Mouse (Mus musculus) small intestine, adult 2 months (tissue): ENCODE data around the gene Trappc4. TPM values are rescaled to one million over a fixed set of nuclear protein-coding genes. Genes with fewer than 3 reads are reported as not detected.
"Not testable (repeated sequence)": the region's sequence is repeated elsewhere in the genome, so short reads cannot be mapped to it uniquely, and the experiment has no call there.

ENCODE experiments used
- H3K27ac ChIP-seq: fragments of 200-500 bp; 2 replicates; pipeline ENCODE4 v1.5.1; 2012; ENCODE audit warnings: low read depth, low read length, control low read depth, inconsistent platforms; ENCODE audit not compliant: insufficient read depth
- H3K27me3 ChIP-seq: fragments of 200-500 bp; 2 replicates; pipeline ENCODE4 v1.6.1; 2012; ENCODE audit warnings: mild to moderate bottlenecking, moderate library complexity, low read length, inconsistent platforms; ENCODE audit not compliant: control insufficient read depth, insufficient read depth
- H3K36me3 ChIP-seq: fragments of 200-500 bp; 2 replicates; pipeline ENCODE4 v1.6.1; 2012; ENCODE audit warnings: mild to moderate bottlenecking, low read length, control low read depth, inconsistent platforms; ENCODE audit not compliant: control insufficient read depth, insufficient read depth
- H3K4me1 ChIP-seq: fragments of 200-500 bp; 2 replicates; pipeline ENCODE4 v1.6.1; 2012; ENCODE audit warnings: low read length, inconsistent platforms, mixed read lengths; ENCODE audit not compliant: control insufficient read depth, insufficient read depth, insufficient read length
- H3K4me3 ChIP-seq: fragments of 200-500 bp; 2 replicates; pipeline ENCODE4 v1.5.1; 2012; ENCODE audit warnings: low read depth, mild to moderate bottlenecking, control low read depth, inconsistent platforms, low read length, moderate library complexity
- CTCF ChIP-seq: fragments of 200-500 bp; IDR thresholded peaks from 2 replicates; pipeline ENCODE4 v1.5.1; 2012; ENCODE audit warnings: low read depth, mild to moderate bottlenecking, control low read depth, inconsistent platforms, low read length, moderate library complexity, mixed read lengths; ENCODE audit not compliant: insufficient replicate concordance, insufficient read length; ENCODE audit errors: extremely low read depth
- POLR2A ChIP-seq: fragments of 200-500 bp; IDR thresholded peaks from 2 replicates; pipeline ENCODE4 v1.6.1; 2012; ENCODE audit warnings: low read depth, mild to moderate bottlenecking, control low read depth, inconsistent platforms, low read length, moderate library complexity
- WGBS: fragments of 180-500 bp; shearing (Covaris S2); methylation state at CpG from one replicate; pipeline ENCODE4 v1.1.7; 2018; 5-methylcytosine and 5-hydroxymethylcytosine counted together
- polyA plus RNA-seq: library from polyadenylated mRNA; depleted of rRNA; stranded (reverse); fragments of >200 nt; gene quantifications from 2 replicates; pipeline ENCODE4 v1.2.3, GENCODE M21; 2012

Gene Trappc4
- polyA plus RNA-seq, 1 experiment, result 36.5 TPM

- TF ChIP-seq CTCF (no peak), POLR2A (no peak)
- no peaks in the 10 kb centered on the region for H3K36me3 ChIP-seq
- H3K4me3 ChIP-seq, result no peak overlapping the region
- WGBS, result 40% methylated on average over 5 of the region's 5 CpGs
- no peaks in the 10 kb centered on the region for H3K4me1 ChIP-seq
- H3K27ac ChIP-seq, result no peak overlapping the region
- no peaks in the 10 kb centered on the region for H3K27me3 ChIP-seq
These were observed 25.3 kb upstream of the Trappc4 start for GRCm38 (mm10) chr9:44432577-44433185.

DNA sequence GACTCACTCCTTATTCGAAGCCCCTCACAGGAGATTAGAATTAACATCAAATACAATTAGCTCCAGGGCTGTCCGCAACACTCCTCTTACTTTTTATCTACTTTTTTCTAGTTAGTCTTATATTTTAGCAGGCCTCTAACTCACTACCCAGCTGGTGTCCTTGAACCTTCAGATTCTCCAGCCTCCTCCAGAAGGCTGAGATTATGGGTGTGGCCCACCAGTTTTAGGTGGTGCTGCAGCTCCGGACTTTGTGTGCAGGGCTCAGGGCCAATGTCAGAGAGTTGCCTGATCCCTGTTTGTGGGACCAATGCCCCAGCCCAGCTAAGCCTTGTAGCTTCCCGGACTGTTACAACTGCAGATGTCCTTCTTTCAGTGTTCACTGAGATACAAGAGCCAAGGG lies 16.2 kb upstream of the Trappc4 start:
- Histone ChIP-seq H3K27me3 (no peaks in the 10 kb centered on the region), H3K27ac (no peak overlapping the region), H3K36me3 (no peaks in the 10 kb centered on the region), H3K4me3 (no peak overlapping the region), H3K4me1 (no peaks in the 10 kb centered on the region)
- TF ChIP-seq CTCF (no peak), POLR2A (no peak)
- WGBS, result 54% methylated on average over 4 of the region's 4 CpGs

DNA sequence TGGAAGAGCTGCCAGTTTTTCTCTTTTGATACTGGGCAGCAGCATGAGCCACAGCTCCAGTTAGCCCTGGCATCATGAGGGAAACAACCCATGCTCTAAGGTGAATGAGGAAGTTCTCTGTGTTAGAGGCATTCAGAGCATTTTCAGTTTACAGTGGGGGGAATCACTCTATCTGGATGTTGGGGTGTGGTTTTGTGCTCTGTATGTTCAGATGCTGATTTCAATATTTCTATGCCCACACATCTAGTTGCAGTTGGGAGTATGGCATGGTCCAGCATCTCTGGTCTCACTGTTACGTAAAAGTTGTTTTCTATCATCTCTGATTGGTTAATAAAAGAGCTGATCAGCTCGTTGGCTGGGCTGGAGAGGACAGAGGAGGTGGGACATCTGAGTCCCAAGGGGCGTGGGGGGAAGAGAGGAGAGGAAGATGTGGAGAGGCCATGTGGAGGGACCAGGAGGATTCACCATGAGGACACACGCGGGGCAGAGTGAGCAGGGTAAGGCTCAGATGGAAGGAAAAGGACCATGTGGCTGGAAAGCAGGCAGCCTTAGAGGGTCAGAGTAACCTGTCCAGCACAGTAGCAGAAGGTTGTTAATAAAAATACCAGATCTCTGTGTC lies 13.0 kb upstream of the Trappc4 start:
- H3K27ac ChIP-seq, result no peak overlapping the region
- WGBS, result 66% methylated on average over 5 of the region's 5 CpGs
- 0 out of 2 replicates have a peak, but pooled peaks cover 2% of the 10 kb centered on the region for H3K36me3 ChIP-seq
- H3K27me3 ChIP-seq, result no peaks in the 10 kb centered on the region
- peaks cover 2% of the 10 kb centered on the region; the same call in 1 of the 2 replicates for H3K4me1 ChIP-seq
- H3K4me3 ChIP-seq, result no peak overlapping the region
- TF ChIP-seq POLR2A (no peak), CTCF (no peak)

GRCm38 (mm10) chr9:44419730-44420129 lies 12.3 kb upstream of the Trappc4 start:
- not testable (repeated sequence) for H3K4me1 ChIP-seq, H3K27me3 ChIP-seq, H3K4me3 ChIP-seq, H3K27ac ChIP-seq, H3K36me3 ChIP-seq
- WGBS, result 92% methylated on average over 9 of the region's 9 CpGs

DNA sequence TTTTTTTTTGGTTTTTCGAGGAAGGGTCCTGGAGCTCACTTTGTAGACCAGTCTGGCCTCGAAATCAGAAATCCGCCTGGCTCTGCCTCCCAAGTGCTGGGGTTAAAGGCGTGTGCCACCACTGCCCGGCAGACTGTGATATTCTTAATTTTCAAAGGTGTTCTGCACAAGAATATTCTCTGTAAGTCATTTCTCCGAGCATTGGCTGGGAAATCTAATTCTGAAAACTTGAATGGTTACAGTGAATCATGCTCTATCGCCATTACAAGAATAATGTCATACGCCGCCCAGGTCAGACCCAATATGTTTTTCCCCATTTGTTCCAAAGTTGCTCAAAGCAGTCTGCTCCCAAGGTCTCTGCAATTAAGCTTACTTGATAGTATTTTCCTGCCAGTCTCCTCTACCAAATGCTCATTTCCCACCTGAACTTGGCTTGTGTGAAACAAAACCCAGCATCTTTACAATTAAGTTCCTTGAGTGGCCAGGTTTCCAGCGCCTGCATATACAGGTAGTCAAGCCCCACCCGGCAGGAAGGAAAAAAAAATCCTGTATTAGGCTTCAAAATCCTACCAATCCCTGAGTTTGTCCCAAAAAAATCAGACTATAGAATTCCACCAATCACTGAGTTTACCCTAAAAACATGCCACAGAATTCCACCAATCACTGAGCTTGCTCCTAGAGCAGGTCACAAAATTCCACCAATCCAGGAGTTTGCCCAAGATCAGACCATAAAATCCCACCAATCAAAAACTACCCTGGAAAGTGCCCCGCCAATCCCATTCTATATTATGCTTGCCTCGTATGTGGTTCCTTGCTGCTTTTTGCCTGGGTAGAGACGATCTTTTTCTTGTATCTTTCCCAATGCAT lies 11.4 kb upstream of the Trappc4 start, which contains the start of gene Ccdc84:
TSS of gene Ccdc84 (minus strand) at position 51 of the 867 bp plus-strand sequence.
- TF ChIP-seq CTCF (no peak), POLR2A (no peak)
- H3K4me1 ChIP-seq, result peaks cover 2% of the 10 kb centered on the region; the same call in 1 of the 2 replicates
- H3K4me3 ChIP-seq, result peak within 1 kb of the TSS; percentile 87
- H3K27ac ChIP-seq, result peak within 1 kb of the TSS; percentile 35
- H3K27me3 ChIP-seq, result no peaks in the 10 kb centered on the region
- 0 out of 2 replicates have a peak, but pooled peaks cover 8% of the 10 kb centered on the region for H3K36me3 ChIP-seq
- WGBS, result 72% methylated on average over 14 of the region's 14 CpGs

DNA sequence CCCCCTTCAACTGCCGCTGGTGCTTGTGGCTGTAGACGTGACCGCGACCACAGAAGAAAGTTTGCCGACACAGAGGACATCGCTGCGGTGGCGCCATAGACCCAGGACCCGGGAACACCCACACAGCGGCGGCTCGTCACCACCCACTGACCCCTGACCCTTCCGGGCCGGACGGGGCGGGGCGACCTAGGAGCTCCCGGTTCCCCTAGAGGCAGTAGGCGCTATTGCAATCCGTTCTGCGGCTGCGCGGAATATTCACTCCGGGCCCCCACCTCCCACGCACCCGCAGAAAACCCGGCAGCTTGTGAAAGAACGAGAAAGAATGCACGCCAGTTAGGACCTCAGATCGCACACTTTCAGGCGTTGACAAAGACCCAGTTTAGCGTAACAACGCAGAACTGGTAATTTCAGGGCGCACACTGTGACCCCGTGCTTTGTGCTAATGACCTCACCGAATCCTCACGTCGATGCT lies 10.5 kb upstream of the Trappc4 start:
- Histone ChIP-seq H3K27ac (peak overlapping the region; percentile 35), H3K4me1 (peaks cover 2% of the 10 kb centered on the region; the same call in 1 of the 2 replicates), H3K4me3 (peak overlapping the region; percentile 87), H3K27me3 (no peaks in the 10 kb centered on the region), H3K36me3 (peaks cover 12% of the 10 kb centered on the region)
- TF ChIP-seq CTCF (peak; percentile 74), POLR2A (peak; percentile 47; the same call in 1 of the 2 replicates)
- under 1% methylated on average over 38 of the region's 38 CpGs for WGBS
